Mouse (Mus musculus) T-helper 17 cell (primary cell): ENCODE data around the gene Dyrk2.

Experiments
- in situ Hi-C, 2 experiments: fragments of 300-600 bp; cut with MboI, MseI; formaldehyde crosslinking; loops; 1 replicate in 1 of 2; 2 replicates in 1 of 2; pipeline ENCODE4 v1.15.1; 2025; ENCODE audit warnings: high pct_unique_total_duplicates in 2 of 2

Gene Dyrk2

DNA sequence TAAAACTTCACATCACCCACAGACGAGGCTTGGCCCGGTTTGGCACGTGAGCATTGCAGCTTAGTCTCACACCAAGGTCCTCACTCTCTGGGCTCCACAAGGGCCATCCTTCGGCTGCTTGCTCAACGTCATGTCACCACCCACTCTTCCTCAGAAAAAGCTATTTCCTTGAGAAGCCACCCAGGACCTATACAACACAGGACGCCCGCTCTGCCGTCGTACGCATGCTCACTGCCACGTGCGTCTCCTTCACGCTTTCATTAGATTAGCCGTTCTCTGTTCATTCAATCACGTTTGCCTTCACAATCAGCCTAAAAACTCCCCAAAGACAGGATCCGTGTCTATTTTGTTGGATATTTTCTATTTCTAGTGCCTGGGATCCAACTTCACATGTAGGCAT lies 17.5 kb downstream of the Dyrk2 start:
- in situ Hi-C loops: loop anchor here in 1 of 2 experiments (25.0 kb wide), 1 partner anchor 965 kb away; no protein-coding TSS in a partner anchor

DNA sequence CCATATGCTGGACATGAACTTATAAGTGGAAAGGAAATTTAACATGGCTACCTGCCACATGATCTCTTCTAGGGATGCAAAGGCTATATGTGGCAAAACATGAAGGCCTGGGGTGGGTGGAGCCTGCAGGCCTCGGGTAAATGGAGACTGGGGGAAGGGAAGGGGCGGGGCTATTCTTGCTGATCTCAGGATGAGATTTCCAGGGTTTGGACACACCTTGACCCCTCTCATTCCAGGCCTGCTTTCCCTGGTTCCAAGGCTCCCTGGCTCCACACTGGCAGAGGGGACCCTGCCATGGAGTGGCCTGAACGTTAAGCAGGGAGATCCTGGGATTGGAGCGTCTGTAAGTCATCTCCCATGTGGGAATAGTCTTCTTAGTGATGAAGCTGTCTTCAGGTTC lies 21.5 kb downstream of the Dyrk2 start:
- in situ Hi-C loops: no loop called here

DNA sequence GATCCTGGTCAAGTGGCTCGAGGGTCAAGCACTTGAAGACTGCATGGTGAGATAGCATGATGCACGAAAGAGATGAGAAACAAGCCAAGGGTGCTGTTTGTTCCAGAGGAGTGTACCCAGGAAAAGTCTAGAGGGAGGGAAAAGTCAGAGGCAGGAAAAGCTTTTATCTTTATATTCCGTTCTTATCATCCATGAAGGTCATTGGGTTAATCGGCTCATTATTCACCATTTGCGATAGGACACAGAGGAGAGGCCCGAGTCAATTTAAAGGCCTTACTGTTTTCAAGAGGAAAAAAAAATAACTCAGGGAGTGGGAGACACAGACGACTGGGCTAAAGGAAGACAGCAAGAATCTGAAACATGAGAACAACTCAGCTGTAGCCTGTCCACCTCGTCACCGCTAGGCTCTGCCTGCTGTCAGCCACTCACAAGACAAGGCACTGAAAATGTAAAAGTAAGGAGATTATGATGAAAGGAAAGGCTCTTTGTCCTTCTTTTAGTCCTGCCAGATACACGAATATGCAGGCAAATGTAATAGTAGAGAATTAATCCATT lies 22.9 kb downstream of the Dyrk2 start:
- in situ Hi-C loops: no loop called here

DNA sequence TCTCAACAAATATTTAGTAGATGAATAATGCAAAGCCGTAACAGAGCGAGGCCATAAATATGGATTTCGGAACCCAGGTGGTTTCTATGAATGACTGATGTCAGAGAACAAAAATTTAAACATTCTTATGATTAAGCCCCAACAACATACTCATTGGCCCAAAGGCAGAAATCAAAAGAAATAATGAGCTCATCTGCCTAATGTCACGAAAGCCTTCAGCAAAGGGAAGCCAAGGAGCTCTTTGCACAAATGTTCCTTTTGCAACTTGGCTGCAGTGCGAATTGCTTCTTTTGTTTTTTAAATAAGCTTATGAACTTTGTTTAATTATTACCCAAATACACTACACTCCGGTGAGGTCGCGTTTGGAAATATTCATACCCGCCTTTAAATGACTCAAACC lies 29.4 kb downstream of the Dyrk2 start:
- in situ Hi-C loops: no loop called here

DNA sequence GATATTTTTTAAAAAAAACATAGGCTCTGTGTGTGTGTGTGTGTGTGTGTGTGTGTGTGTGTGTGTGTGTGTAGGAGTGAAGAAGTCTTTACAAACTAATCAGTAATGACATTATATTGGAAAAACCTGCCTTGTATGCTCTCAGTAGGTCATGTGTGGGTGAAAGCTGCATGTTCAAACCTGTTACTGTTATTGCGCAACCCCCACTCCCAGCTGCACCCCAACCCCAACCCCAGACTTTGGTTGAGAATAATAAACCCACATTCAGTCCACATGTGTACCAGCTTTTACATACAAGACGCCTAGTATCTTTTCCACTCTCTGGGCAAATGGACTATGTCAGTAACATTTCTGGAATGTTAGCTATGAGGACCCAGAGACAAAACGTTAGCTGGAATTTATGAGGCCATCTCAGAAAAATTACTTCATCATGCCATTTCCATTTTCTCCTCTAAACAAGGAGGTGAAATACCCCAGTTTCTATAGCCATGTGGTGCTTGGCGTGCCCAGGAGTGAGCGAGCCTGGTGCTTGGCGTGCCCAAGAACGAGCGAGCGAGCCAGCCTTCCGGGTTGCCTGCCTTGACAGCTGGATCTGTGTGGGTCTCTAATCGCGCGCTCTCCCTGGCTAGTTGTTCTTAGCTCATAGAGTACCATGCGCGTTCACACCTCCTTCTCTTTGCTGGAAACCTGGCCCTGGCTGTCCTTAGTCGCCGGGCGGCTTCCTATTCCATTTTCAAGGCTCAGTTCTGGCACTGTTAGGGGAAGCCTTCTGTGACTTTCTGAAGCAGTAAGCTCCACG lies 30.5 kb downstream of the Dyrk2 start:
- in situ Hi-C loops: no loop called here

DNA sequence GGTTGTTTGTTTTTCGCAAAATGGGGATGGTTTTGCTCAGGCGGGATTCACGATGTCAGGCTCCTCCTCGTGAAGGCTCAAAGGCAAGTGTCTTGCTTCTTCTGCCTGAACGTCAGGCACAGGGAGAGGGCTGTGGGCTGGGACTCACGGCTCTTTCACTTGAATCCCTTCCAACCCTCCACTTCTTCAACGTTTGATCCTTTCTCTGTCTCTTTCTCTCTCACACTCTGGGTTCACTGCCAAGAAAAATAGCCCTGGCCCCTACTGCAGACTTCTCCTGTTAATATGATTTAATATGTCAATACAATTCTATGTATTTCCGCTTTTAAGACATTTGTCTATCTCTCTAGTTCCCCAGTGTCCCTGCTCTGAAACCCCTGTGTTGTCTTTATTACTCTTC lies 32.4 kb downstream of the Dyrk2 start:
- in situ Hi-C loops: no loop called here

DNA sequence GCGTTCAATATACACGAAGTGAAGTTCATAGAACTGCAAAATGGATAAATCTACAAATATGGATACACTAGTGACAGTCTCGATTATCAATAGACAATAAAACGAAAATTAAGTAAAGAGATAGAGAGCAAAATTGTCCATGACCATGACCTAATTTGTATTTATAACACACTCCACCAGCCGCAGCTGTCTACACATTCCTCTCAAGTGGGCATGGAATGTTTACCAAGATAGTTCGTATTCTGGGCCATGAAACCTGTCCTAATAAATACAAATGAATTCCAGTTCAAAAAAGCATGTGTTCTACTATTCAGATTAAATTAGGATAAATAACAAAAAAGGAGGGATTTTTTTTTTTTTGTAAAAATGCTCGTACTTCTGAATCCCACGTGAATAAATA lies 38.8 kb downstream of the Dyrk2 start:
- in situ Hi-C loops: no loop called here

DNA sequence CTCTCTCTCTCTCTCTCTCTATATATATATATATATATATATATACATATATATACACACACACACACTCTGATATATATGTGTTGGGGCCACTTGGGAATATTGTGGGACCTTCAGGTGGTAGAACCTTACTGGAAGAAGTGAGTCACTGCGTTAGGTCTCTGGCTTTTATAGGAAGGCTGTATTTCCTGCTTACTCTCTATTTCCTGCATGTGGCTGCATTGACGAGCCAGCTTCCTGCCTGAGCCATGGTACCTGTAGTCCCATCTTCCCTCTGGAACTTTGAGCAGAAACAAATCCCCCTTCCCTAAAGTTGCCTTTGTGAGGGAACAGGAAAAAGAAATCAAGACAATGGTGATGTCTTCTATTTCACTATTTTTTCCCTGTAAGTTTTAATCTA lies 40.4 kb downstream of the Dyrk2 start:
- in situ Hi-C loops: no loop called here

DNA sequence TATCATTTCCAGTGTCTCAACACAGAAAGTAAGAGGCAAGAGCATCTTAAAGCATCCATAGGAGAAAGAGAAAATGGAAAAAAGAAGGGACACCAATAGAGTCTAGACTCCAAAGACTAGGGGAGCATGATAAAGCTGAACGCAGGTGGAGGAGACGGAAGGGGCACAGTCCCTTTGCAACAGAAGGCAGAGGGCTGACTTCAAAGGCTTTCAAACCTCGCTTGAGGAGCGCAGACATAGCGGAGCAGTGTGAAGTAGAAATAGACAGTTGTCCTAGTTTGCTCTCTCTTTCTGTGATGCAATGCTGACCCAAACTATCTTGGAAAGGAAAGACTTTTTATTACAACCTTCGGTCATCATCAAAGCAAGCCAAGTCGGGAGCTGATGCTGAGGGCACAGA lies 42.9 kb downstream of the Dyrk2 start:
- in situ Hi-C loops: no loop called here

DNA sequence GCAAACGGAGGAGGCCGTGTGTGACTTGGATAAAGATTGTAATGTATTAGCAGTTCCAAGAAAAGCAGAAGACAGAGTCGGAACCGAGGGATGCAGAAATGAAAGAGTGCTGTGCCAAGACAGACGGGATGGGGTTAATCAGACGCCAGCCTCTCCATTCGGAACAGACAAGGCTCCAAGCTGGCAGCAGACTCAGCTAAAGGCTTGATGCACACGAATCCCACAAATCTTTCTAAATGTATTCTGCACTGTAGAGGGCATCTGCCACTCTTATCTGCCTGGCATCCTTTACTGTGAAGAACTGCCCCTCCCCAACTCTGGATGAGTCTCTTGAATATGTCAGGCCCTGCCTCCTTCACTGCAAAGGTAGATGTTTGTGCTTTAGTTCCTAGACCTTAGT lies 45.2 kb downstream of the Dyrk2 start:
- in situ Hi-C loops: no loop called here

DNA sequence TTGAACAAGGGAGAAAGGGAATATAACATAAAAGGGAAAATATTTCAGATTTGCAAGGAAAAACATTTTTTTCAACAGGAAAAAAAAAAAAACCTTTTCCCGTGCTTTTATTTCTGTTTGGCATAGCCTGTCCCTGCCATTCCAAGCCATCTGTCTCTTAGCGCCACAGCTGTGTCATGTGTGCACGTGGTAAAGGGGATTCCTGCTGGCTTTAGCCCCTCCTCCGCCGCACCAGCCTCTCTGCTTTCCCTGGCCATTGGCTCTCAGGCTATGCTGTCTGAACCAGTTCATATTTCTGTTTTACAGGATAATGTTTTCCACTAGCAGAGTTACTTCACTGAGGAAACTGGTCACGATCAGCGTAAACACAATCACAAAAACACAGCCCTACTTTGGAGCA lies 49.1 kb downstream of the Dyrk2 start:
- in situ Hi-C loops: no loop called here

DNA sequence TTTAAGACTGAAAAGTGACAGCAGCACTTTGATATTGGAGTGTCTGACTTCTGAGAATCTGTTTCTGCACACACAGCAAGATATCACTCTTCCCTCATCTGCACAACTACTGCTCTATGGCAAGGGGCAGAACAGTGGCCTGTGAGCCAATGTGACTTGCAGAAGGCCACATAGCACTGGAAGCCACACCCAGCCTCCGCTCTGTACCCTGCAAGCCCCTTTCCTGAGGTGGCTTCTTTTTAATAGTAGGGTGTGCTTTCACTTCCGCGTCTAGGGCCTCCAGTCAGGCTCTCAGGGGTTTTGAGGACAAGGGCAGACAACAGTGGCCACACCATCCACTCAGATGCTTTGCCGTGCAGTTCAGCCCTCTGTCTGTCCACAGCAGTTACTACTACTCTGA lies 50.2 kb downstream of the Dyrk2 start:
- in situ Hi-C loops: no loop called here

DNA sequence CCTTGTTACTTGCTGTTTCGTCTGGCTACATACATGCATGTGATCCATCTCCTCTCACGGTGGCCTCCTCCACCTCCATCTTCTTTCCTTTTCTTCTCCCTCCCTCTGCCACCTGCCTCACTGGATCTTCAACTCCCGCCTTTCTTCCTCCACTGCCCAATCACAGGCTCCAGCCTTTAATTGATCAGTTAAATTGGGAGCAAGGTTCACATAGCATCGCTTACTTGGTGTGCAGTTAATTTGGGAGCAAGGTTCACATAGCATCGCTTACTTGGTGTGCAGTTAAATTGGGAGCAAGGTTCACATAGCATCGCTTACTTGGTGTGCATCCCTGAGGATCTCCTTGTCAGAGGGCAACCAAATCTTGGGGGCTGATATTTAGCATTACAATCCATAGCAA lies 52.9 kb downstream of the Dyrk2 start:
- in situ Hi-C loops: no loop called here

DNA sequence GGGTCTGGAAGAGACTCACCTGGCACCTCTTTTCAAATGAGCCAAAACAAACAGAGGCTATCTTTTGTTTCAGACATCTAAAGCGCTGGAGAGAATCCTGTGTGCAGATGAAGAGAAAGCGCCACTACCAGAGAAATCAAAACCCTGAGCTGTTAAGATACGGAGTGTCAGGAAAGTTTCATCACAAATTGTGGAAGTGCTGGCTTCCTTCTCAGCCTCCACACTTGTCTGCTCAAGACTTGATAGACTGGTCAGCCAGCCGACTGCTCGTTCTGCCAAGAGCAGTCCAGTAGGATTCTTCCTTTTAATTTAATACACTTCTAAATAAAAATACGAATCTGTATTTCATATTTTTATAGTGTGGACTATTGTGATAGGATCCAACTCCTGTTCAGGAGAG lies 58.1 kb downstream of the Dyrk2 start:
- in situ Hi-C loops: no loop called here

DNA sequence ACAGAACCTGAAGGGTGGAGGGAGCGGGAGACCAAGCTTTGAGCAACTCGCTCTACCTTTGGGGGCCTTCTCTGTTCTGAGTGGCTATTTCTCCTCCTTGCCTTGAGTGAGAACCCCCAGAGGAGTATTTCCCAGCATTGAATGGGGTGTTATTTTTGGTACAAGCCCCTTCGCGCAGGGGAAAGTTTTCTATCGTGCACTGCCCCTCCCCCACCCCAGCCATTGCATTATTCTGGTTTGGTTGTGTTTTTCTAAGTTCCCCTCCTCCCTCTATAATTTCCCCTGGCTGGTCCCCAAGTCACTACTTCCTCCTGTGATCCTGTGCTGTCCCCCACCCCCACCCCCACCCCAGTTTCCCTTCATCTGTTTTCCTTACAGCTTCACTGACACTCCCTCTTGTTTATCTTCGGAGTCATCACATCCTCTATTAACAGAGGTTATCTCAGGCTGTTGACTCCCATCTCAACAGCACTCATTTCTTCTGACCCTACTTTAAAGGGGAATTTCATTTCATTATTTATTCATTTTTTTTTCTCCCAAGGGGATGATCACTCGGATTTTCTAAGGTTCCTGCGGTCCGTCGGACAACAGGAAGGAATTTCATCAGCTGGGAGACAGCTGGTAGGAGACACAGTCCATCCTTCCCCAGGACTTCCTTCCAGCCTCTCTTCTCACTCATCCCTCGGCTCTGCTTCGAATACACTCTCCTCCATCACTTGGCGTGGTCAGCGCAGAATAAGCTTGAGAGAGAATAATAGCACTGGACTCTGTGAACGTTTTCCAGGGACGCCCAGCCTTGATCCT lies 58.9 kb downstream of the Dyrk2 start:
- in situ Hi-C loops: no loop called here
